Mouse (Mus musculus) heart, postnatal 36 days (tissue): Measurements from ENCODE around the gene Cmtm5. TPM values are rescaled to one million over a fixed set of nuclear protein-coding genes. Genes with fewer than 3 reads are reported as not detected.

Experiments used
- DNase-seq, 2 experiments: peaks; one replicate each; pipeline ENCODE4 v3.0.0; 2021 to 2022
- intact Hi-C: fragments of 180-260 bp; cut with DNase I; formaldehyde crosslinking; loops from one replicate; pipeline ENCODE4 v1.15.1; 2025
- total RNA-seq, 2 experiments: library from RNA; stranded (reverse); gene quantifications; 2 replicates each; pipeline ENCODE4 v1.2.3; 2021

Gene Cmtm5
- total RNA-seq, result under 1 TPM in 1 of 2 experiments, not detected in 1; 0.46 TPM

DNA sequence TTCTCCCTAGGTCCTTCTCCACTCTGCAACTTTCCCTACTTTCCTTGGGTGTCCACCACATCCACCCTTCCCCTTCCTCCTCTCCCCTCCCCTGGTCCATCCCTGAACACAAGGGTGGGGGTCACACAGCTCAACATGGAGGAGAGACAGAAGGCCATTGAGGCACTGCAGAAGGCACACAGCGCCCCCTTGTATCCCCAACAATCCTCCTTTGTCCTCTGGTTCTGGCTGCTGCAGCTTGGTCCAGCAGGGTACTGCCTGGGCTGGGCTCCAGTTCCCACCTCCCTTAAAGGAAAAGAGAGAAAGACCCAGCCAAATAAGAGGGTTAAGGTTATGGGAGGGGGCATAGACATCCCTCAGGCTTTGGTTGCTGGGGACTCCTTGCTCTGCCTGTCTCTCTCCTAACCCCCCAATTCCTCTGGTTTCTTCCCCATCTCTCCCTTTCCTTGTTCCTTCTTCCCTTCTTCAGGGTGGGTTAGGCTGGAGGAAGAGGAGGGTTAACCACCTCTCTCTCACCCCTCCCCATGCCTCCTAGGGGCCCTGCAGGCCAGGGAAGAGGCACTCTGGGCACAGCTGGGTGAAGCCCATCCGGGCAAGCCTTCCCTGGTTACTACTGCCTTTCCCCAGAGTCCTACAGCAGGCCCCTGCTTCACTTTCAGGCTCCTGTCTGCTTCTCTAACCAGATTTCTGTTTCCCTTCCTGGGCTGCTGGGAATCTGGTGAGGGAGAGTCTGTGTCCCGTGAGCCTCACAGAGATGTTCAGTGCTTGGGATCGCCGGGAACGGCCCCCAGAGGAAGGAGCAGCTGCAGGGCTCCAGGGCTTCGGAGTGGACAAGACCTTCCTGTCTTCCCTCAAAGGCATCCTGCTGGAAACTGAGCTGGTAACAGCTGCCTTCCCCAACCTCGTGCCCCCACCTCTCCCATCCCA lies at the start of gene Cmtm5:
Gene Cmtm5 (plus strand): TSS at position 358 of the 927 bp plus-strand sequence.
- intact Hi-C loops, result no loop called here
- DNase-seq, result peak in 1 of 2 experiments; percentile 5

DNA sequence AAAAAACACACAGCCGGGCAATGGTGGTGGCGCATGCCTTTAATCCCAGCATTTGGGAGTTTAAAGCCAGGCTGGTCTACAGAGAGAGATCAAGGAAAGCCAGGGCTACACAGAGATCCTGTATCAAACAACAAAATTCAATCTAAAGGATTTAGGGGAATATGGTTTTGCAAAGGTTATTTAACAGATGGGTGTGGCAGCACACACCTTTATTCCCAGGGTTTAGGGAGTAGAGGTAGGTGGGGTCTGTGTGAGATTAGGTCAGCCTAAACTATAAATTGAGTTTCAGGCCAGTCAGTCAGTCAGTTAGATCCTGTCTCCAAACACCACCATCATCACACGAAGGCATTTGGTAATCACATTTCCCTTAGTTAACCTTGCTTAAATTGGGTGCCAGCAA lies 43.9 kb upstream of the Cmtm5 start, which contains the start of gene Pabpn1:
Gene Pabpn1 (plus strand): TSS at position 301 of the 400 bp plus-strand sequence.
- DNase-seq, result no peak
- intact Hi-C loops, result loop anchor here (2.0 kb wide), 1 partner anchor 25 kb away; no protein-coding TSS in a partner anchor

DNA sequence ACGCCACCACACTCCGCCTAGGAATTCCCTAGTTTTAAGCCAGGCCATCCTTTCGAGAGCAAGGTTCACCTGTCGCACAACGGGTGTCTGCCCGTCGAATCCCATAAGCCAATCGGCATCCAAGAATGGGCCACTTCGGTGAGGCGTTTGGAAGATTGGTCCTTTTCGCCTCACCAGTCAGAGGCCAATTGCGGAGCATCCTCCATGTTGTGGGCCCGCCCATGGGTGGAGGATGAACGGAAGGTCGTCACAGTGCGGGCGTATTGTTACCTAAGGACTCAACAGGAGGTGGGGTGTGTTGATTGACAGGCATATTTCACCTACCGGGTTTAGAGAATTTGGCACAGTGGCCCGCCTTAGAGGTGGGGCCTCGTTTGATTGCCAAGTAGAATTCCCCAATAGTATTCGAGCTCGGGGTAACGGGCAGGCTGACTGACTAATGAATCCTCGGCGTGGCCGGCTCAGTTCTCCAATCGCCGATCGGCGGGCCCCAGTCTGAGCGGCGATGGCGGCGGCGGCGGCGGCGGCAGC lies 42.3 kb upstream of the Cmtm5 start:
- intact Hi-C loops, result loop anchor here (2.0 kb wide), 1 partner anchor 27 kb away; no protein-coding TSS in a partner anchor
- peak; percentile 96 to 98 for DNase-seq

DNA sequence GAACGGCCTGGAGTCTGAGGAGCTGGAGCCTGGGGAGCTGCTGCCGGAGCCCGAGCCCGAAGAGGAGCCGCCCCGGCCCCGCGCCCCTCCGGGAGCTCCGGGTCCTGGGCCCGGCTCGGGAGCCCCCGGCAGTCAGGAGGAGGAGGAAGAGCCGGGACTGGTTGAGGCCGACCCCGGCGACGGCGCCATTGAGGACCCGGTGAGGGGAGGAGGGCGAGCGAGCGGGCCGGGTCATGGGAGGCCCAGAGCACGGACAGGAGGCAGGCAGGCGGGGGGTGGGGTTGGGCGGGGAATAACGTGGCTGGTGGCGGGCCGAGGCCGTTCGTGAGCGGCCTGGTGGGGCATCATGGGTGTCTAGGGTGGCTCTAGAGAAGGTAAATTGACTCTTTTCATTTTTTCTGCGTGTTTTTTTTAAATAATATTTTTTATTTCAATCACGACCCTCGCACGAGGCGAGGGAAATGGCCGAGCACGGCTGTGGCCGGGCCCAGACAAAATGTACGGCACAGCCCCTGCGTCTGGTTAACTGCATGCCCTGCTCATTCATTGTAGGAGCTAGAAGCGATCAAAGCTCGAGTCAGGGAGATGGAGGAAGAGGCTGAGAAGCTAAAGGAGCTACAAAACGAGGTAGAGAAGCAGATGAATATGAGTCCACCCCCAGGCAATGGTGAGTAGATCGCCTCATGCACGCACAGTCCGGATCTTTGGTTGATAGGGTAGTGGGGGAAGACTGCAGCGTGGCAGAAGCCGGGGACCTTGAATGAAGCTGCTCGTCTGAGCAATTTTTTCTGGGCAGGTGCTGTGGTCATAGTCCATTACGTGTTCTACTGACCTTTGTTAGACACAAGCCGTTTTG lies 41.5 kb upstream of the Cmtm5 start:
- intact Hi-C loops, result loop anchor here (5.0 kb wide), 1 partner anchor 203 kb away; no protein-coding TSS in a partner anchor
- peak in 1 of 2 experiments; percentile 66 for DNase-seq

DNA sequence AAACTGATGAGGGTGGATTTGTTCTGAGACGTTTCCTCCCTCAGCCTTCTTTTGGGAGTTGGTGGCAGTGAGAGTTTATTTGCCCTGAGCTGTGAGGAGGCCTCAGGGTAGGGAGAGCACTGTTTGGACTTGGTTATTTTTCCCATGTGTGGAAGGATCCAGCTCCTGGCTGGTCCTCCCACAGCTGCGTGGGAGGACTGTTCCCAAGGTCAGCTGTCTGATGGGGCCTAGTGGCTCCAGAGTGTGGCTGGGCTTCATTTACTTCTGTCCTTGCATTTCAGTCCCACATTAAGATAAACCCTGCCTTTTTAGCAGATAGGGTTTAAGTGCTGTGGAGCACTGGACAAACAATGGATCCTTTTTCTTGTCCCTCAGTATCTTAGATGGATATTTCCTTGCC lies 38.6 kb upstream of the Cmtm5 start:
- DNase-seq, result no peak
- intact Hi-C loops, result loop anchor here (5.0 kb wide), 1 partner anchor 200 kb away; no protein-coding TSS in a partner anchor

DNA sequence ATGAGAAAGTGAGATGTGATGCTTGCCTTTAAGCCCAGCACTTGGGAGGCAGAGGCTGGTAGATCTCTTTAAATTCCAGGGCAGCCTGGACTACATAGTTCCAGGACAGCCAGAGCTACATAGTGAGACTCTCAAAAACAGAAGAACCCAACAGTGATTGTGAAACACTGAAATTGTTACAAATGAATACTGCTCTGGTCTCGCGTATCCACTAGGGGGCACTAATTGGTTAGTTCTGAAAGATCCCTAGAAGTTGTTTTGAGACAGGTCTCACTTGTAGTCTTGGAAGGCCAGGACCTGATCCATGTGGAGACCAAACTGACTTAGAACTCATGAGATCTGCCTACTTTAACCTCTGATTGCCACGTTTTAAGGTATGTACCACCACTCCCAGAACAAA lies 35.7 kb upstream of the Cmtm5 start:
- DNase-seq, result peak; percentile 59 to 67
- intact Hi-C loops, result loop anchor here (1.0 to 2.0 kb wide), 3 partner anchors 39 to 178 kb away; partner anchors contain the start of gene Ngdn

DNA sequence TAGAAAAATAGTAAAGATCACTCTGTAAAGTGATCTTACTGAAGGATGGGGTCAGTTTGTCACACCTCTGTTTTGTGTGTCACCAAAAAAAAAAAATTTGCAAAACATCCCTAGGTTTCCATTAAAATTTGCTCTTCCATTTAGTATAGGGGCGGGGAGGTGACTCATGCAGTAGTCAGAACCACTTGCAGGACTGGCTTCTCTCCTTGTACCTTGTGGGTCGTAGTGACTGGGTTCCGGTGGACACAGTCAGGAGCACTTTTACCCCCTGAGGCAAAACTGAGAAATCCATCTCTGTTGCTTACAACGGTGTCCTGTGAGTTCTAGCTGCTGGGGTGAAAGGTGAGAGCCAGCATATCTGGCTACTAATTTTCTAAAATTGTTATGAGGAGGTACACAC lies 32.4 kb upstream of the Cmtm5 start:
- no peak for DNase-seq
- intact Hi-C loops, result no loop called here

DNA sequence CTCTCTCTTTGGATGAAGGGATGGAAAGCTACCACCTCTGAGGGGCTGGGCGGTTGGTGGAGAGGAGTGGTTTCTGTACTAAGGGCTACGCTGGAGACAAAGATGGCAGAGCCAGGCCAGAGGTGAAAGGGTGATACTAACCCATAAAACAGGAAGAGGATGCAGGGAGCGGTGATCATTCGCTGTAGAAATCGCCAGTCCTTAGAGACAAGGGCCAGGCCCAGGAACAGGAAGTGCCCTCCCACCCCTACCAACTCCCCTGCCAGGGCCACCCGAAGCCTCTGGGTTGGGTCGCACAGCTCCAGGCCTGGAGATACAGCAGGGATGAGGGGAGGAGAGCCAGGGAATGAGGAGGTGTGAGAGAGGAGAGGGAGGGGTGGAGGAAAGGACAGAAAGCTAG lies 27.4 kb upstream of the Cmtm5 start:
- intact Hi-C loops, result no loop called here
- DNase-seq, result no peak

DNA sequence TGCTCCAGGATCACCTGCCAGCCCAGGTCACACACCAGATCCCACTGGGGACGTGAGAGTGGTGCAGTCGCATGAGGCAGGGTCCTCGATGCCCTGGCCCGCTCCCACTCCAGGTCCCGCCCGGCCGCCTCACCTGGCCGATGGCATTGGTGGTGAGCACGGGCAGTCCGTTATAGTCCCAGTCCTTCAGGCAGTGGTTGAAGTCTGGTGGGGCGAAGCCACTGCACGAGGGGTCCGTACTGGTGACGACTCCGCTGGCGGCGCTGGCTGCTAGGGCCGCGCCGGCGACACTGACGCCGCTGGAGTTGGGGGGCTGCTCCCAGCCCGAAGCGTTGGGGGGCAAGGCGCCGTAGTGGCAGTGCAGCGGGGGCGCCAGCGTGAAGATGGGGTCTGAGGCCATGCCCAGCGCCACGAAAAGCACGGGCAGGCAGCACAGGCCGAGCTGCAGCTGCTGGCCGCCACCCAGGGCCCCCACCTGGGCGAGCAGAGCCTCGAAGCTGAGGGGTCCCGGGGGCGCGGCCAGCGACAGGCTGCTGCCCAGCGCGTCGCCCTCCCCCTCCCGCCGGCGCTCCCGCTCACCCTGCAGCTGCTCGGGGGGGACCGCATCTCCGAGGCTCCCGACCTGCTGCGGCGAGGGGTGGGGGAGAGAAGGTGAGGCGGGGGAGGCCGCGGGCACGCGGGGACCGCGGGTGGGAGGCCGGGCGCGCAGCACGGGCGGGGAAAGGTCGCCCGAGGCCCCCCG lies 23.8 kb upstream of the Cmtm5 start:
- DNase-seq, result no peak
- intact Hi-C loops, result no loop called here

DNA sequence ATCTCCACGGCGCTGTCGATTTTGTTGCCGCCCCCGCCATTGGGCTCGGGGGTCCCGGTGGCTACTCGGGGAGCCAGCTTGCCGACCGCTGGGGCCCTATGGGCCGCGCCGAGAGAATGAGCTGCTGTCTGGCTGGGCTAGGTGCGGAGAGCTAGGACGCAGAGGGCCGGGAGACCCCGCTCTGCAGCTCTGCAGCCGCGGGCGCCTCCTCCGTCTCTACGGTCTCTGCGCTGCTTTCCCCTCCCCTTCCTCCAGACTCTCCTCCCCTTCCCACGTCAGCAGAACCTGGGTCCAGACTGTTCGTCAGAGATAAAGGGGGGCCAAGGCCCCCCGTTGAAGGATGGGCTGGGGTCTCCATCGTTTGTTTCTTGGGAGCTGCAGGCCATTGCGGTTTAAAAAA lies 23.2 kb upstream of the Cmtm5 start, which contains the start of gene Slc22a17:
Gene Slc22a17 (minus strand): TSS at position 247 of the 400 bp plus-strand sequence.
- intact Hi-C loops, result no loop called here
- DNase-seq, result peak; percentile 70 to 72

DNA sequence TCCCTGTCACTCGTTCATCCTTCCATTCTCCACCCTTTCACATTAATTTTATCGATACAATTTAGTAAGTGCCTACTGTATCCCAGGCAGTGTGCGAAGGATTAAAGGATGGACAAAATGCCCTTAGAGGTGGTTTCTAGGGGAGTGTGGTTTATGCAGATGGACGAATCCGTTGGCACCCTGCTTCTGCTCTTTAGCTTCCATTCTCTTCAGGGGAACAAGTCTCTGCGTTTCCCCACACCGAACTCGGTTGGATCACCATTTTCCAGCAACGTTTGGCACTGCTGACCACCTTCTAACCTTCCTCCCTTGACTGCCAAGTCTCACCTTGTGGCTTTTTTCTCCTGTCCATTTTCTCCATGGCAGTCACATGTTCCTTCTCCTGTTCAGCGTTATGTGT lies 22.7 kb upstream of the Cmtm5 start:
- intact Hi-C loops, result no loop called here
- no peak for DNase-seq

DNA sequence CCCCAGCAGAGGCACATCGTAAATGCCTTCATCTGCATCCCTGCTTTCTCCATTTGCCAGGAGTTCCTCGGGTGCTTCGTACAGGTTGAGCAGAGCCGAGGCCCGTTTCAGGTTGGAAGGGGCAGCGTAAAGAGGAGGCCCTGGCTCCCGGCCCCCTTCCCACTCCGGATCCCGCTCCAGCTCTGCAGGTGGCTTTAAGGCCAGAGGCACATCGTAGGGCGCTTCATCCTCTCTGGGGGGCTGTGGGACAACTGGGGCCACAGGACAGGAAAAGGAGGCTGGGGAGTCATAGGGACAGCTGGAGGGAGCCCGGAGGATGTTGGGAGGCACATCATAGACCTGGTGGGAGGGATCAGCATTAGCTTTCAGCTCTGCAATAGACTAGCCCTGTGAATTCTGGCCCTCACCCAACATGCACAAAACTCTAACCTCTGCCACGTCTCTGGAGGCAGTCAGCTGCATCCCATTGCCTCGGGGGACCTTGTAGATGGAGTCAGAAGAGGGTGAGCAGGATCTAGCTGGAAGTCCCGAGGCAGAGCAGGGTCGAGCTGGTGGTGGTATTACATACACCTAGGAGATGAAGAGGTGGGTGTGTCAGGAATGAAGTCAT lies 15.9 kb upstream of the Cmtm5 start:
- intact Hi-C loops, result no loop called here
- DNase-seq, result no peak

DNA sequence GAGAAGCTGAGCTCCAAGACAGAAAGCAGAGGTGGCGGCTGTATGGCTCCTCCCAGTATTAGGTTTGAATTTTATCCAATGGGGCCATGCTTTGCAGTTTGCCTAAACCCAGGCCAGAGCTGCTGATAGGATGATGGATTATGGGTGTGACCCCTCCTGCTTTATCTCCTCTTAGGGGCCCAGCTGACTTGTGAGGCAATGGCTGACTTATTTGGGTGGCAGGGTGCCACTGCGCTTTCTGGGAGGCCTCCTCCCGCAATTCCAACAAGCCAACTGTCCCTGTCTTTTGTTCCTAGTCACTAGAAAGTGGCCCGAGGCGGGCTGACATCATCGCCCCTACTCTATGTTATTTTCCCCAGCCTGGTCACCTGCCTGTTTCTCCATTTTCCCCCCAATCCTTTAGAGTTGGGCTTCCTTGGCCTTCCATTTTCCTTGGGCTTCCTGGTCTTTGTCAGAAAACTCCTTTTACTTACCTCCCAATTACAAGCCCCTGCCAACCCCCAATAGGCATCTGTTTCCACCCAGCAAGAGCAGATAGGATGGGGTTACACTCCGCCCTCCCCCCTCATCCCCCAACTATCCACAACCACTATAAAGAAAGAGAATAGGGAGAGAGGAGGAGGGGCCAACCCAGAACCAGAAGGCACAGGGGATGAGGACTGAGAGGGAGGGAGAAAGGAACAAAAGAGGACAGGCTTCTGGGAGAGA lies 11.3 kb upstream of the Cmtm5 start:
- peak; percentile 59 to 64 for DNase-seq
- intact Hi-C loops, result no loop called here

DNA sequence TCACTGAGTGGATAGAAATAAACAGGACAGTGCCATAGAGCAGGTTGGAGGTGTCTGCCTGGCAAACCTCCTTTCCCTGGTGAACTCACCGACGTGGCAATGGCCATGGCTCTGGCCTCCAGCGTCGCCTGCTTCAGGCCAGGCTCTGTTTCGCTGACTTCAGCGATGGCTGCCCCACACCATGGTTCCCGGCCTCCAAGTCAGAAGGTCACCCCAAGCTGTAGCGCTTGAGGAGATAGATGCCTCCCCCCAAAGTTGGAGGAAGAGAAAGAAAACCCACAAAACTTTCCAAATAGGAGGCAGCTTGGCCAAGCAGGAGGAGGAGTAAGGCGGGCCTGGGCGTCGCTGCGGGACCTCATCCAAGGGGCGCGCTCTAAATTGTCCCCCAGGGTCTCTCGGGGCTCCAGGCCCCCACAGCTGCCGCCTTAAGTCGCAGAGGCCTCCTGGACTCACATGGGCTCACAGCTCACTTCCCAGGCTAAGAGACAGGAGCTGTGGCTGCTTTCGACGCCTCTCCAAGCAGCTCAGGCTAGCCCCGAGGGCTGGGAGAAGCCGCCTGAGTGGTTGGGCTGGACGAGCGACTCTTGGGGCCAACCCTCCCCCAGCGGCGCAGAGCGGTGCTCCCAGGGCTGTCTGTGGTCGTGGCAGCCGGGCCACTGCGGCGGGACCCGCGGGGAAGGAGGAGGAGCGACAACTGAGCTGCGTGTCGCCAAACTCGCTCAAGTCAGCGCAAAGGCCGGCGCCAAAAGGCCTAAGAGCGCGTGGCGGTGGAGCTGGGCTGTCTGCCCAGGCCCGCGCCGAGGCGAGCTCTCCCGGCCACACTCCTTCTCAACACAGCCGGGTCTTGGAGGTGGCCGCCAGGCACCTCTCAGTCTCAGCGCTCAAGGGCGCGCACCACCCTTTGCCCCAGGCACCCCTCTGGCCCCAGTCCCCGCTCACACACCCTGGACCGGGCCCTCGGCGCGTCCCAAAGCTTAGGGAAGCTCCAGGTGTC lies 10.4 kb upstream of the Cmtm5 start, which contains the start of gene Efs:
Gene Efs (minus strand): TSS at position 778 of the 994 bp plus-strand sequence.
- intact Hi-C loops, result no loop called here
- DNase-seq, result peak; percentile 59 to 73

DNA sequence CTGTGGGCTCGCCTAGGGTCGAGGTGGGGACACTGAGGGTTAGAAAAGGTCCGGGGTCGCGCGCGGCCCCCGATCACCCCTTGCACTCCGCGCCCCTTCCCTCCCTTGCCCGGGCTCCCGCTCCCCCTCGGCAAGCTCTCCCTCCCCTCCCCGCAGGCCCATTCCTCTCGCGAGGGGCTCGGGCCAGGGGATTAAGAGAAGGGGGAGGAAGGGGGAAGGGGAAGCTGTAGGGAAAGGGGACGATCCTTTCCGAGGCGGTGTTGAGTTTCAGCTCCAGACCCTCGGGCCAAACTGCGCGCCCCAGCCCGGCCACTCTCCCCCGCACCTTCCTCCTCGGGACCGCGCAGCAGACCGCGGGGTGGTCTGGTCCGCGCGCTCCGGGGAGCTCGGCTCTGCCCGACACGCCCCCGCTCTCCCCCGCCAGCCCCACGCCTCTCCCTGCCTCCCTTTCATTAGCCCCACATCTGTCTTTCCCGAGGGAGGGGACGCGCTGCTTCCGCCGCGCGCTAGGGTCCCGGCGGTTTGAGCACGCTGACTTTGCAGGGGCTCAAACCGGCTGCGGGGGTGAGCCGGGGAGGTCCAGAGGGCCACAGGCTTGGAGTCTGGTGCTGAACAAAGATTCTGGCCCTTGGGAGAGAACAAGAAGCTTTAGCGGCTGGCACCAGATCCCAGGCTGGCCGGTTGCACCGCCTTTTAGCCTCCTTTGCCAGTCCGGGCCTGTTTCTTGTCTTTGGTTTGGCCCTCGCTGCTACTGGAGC lies 9.5 kb upstream of the Cmtm5 start:
- intact Hi-C loops, result no loop called here
- peak; percentile 62 to 65 for DNase-seq

DNA sequence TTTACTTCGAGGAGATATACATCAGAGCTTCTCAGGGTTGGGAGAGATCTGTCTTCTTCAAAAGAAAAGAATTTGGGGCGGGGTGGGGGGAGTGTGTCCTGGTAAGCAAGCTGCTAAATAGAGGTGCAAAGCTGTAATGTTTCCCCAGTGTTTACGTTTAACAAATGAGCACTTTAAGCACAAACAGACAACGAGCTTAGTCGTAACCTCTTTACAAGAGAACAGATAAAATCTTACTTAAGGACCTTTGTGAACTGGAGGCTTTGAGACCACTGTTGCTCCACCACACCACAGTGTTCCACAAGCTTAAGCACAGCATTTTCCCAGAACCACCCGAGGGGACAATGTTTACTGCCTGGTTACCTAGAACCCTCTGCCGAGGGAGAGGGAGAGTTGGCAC lies 8.8 kb upstream of the Cmtm5 start:
- intact Hi-C loops, result no loop called here
- DNase-seq, result no peak

DNA sequence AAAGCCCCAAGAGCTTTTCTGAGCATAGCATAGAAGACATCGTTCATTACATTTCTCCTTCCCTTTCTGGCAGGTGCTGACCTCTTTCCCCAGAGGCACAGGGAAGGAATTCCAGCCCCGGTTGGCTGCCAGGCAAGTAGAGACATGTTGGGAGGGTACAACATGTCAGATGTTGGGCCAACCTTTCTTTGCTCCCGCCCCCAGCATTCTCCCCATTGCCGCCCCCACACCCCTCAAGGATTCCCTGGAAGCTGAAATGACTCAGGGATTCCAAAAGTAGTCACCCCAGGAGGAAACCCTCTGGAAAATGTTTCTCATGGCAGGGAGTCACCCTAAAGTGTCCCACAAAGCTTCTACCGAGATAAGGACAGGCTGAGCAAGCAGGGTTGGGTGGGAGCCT lies 6.3 kb upstream of the Cmtm5 start:
- intact Hi-C loops, result no loop called here
- no peak for DNase-seq
